Mouse (Mus musculus) heart, postnatal 14 days (tissue): ENCODE measurements around the gene Fgd2. TPM values are rescaled to one million over a fixed set of nuclear protein-coding genes. Genes with fewer than 3 reads are reported as not detected.
"Not testable (repeated sequence)": the region's sequence is repeated elsewhere in the genome, so short reads cannot be mapped to it uniquely, and the experiment has no call there.

Source experiments
- DNase-seq, 2 experiments: peaks; one replicate each; pipeline ENCODE4 v3.0.0; 2021 to 2022
- intact Hi-C: fragments of 180-260 bp; cut with DNase I; formaldehyde crosslinking; loops from one replicate; pipeline ENCODE4 v1.15.1; 2025
- total RNA-seq, 2 experiments: library from RNA; stranded (reverse); gene quantifications; 2 replicates each; pipeline ENCODE4 v1.2.3; 2021

Fgd2 gene
- total RNA-seq, 2 experiments from 2014 or later = 2.3 to 2.9 TPM

DNA sequence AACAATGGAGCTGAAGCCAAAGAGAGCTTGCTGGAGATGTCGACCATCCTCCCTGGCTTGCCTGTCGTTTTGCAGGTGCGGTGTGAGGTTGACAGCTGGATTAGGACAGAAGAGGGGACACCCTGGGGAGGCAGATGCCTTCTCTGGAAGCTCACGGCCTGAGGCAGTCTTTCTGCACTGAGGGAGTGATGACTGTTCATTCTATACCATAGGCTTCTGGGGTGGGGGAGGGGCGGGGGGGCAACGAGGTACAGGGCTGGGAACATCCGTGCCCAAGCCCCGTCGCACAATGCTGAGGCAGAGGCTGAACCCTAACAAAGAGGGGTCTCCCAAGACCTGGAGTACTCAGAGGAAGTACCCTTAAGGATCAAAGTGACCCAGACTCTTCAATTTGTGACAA lies 3.8 kb upstream of the Fgd2 start:
- DNase-seq = no peak
- intact Hi-C loops = no loop called here

DNA sequence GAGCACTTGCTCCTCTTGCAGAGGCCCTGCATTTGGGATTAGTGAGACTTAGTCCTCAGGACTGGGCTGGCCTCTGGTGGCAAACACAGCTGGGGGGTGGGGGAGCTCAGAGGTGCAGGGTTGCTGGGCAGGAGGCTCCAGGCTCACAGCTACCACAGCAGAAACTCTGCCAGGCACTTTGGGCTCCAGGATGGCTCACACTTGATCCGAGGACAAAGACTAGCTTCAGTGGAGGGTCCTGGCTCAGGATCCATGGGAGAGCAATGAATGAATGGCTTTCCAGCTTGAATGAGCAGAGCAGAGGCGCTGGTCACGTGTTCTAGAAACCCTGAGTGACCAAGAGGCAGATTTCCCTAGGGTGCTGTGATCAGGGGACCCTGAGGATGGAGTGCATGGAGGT lies 1.8 kb upstream of the Fgd2 start:
- intact Hi-C loops = no loop called here
- DNase-seq = no peak

DNA sequence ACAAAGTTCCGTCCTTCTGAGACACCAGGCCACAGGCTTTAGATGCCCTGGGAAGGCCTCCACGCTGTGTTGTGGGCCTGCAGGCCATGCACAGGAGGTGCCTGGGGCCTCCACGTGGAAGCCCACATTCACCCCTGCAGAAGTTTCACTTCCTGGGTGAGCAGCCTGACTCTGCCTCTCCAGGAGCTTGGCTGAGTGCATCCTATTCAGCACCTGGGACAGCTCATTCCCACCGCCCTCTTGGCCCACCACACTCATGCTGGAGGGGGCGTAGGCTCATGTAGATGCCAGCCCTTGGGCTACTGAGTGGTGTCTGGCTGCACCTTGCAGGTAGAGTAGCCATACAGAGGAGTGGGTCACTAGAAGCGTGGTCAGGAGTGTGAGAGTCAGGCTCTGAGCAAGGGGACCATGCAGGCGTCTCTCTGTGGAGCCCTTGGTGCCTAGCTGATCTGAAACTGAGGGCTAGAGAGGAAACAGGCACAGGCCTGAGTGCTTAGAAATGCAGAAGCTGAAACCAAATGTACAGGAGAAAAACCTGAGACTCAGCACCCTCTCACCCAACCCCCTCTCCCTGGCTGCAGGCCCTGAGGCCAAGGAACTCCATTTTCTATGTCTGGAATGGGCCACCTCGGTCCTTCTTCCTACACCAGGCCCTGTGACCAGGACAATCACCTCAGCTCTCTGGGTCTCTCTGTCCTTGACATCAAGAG lies 1.4 kb downstream of the Fgd2 start:
- intact Hi-C loops = no loop called here

DNA sequence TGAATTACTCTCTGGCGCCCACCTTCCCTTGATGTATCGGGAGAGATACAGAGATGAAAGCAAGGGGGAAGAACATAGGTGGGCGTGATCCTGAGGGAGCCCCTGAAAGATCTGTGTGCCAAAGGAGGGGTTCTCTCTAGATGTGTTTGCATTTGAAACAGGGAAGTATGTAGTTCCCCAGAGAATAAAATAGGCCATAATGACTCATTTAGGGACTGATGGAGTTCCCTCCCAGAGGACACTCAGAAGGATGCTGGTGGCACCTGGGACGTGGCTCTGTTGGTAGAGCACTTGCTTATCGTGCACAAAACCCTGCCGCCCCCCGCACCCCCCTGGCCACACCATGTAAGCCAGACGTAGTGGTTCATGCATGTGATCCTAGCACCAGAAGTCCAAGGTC lies 2.4 kb downstream of the Fgd2 start:
- no peak for DNase-seq
- intact Hi-C loops = no loop called here

More for the DNA sequence above, 1.4 kb downstream of the Fgd2 start:
- no peak for DNase-seq

DNA sequence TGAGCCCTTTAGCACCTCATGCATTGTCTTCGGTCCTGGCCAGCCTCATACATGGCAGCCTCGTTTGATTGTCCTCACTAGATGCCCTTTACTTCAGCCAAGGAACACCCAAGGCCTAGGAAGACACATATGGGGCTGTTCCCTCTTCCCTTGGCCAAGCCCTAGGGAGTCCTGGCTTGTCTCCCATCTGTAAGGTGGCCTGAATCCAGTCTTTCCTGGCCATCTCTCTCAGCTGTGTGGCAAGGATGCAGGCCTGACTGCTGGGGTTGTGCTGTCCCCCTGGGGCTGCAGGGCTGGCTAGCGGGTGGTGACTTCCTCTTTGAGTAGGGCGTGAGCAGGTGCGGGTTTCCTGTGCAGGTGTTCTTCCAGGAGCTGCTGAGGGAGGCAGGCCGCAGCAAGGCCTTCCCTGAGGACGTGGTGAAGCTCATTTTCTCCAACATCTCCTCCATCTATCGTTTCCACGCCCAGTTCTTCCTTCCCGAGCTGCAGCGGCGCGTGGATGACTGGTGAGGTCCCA lies 4.4 kb downstream of the Fgd2 start:
- intact Hi-C loops = no loop called here
- DNase-seq = no peak

DNA sequence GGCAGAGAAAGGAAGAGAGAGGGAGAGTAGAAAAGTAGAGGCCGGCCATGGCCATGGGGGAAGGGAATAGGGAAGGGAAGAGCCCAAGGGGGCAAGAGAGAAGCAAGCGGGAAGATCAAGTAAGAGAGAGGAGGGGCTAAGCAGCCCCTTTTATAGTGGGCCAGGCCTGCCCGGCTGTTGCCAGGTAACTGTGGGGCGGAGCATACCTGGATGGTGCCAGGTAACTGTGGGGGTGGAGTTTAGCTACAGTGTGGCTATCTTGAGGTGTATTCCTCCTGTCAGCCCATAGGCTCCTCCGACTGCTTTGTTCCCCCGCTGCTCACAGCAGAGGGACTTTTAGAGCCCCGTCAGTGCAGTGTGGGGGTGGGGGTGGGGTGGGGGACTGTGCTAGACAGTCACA lies 8.0 kb downstream of the Fgd2 start:
- intact Hi-C loops = no loop called here
- no peak for DNase-seq

DNA sequence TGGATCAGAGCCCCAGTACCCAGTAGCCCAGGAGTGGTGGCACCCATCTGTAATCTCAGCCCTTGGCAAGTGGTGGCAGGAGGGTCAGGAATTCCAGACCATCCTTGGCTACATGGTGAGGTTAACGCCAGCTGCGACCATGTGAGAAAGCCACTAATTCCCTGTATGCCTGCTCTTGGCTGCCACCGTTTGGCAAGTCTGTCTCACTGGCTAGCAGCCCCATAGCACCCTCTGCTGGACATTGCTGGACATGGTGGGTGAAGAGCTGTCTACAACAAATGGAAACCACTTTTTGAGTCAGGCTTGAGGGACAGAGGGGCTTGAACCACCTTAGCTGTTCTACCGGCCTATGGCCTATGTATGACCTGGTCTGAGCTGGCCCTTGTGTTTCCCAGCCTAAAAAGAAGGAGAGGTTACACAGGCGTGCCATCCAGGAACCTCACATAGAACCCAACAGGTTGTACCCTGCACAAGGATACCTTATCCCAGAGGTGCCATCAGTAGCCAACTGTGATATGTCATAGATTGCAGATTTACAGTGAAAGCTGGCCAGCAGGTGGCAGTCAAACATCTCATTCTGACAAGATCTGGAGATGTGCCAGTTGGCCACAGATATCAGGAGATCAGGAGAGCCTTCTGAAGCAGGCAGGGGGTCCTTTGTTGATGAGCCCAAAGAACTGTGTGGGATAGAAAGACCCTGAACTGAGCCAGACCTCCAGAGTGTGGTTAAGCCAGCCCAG lies 10.4 kb downstream of the Fgd2 start:
- intact Hi-C loops = loop anchor here (1.0 to 5.0 kb wide), 4 partner anchors 28 to 199 kb away; partner anchors contain the start of gene BC004004
- peak; percentile 91 to 97 for DNase-seq

DNA sequence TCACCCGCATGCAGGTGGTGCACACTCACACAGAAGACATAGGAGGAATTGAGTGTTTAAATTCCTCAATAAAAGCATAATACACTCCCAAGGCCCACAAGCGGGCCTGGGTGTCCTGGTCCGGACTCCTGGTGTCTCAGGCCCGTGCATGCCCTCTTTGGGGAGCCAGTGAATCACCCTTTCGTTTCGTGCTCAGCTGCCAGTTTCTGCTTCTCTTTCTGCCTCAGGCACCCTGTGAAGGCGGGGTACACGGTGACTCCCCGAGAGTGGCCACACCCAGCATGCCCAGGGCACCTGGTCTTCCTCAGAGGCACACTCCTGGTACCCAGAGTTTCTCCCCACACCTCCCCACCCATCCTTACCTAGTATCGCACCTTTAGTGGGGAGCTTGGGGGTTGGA lies 15.2 kb downstream of the Fgd2 start:
- no peak for DNase-seq
- intact Hi-C loops = no loop called here

DNA sequence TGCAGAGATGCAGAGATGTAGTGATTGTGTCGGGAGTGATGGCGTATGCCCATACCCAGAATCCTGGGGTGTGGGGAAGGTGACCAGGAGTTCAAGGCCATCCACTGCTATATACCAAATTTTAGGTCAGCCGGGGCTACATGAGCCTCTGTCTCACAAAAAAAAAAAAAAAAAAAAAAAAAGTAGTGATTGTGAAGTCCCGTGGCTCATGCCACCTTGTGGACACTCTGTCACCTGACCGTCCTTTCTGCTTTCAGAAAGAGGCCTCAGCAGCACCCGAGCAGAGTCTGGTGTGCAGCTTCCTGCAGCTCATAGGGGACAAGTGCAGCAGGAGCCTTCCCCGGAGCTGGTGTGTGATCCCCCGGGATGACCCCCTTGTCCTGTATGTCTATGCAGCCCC lies 17.3 kb downstream of the Fgd2 start:
- intact Hi-C loops = no loop called here
- DNase-seq = no peak

DNA sequence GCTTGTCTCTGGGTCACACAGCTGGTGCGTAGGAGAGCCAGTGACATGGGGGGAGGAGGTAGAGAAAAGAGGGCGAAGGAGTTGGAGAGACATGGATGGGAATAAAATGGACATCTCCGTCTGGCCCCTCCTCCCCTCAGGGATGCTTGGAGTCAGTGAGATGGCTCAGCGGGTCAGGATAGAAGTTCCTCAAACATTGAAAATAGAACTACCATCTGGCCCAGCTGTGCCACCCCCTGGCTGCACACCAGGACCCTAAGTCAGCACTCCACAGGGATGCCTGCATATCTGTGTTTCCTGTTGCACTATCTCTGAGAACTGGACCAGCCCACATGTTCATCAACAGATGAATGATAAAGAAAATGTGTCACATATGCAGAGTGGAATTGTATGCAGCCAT lies 19.5 kb downstream of the Fgd2 start:
- DNase-seq = no peak
- intact Hi-C loops = no loop called here

DNA sequence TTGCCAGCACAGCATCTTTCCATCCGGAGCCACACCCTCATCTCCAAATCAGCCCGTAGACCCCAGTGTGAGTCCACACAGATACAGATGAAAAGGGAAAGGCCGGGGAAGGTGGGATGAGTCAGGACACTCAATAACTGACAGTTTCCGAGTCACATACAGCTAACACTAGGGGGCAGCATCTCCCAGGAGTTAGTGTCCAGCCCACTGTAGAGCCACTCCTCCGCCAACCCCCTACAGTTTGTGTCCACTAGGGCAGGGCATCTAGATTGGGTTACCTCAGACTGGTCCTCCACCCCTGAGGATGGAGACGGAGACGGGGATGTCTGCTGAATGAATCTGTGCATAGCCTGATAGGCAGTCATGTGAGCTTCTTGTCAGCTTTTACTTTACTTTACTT lies 20.8 kb downstream of the Fgd2 start:
- intact Hi-C loops = loop anchor here (1.0 kb wide), 1 partner anchor 133 kb away; no protein-coding TSS in a partner anchor
- peak; percentile 75 to 85 for DNase-seq

DNA sequence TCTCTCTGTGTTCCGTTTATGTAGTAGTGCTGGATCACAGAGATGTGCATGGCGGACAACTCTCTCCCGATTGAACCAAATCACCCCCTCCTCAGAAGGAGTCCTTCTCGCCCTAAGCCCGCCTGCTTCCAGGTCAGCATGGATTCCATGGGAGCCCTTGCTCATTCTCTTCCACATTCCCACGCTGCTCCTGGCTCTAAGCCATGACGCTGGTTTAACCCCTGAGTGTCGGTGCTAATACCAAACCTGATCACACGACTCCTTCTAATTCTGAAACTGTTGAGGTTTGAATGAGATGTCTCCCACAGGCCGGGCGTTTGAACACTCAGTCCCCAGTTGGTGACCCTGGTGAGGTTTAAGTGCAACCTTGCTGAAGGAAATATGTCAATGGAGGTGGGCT lies 21.7 kb downstream of the Fgd2 start:
- intact Hi-C loops = no loop called here
- DNase-seq = no peak

DNA sequence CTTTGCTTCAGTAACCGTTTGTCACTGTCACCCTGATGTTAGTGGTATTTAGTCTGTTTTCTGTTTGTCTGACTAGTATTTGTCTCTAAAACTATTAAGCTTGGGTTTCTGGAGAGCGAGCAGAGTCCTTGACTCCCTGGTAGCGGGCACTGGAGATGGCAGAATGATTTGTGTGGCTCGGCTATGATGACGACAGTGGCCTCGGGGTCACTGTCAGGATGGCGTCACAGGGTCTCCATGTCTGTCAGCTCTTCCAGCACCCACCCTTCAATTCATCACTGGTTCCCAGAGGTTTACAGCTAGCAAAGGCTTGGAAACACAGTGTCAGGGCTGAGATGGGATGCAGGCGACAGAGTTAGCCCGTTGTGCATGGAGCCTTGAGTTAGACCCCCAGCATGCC lies 23.2 kb downstream of the Fgd2 start:
- DNase-seq = no peak
- intact Hi-C loops = no loop called here

DNA sequence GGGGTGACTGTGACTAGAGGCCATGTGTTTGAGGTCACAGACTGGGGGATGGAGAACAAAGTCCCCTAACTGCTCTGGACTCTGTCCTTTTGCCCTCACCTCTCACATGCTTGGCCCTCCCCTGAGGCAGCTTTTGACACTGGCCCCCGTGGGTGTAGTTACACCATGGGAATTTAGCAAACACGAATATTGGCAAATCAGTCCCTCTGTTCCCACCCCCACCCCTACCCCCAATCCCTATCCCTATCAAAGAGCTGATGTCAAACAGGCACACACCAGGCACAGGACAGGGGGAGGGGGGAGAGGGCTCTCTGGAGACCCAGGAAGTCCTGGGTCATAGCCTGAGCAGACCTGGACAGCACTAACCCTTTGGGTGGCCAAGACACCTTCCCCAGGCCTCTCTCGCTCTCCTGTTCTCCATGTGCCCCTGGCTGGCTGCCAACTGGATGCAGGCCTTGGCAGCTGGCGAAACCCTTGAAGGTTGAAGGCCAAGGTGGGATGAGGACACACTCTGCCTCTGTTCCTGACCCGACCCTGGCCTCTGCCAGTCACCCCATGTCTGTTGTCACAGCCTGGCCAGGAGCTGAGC lies 24.2 kb downstream of the Fgd2 start:
- DNase-seq = peak; percentile 70 to 76

DNA sequence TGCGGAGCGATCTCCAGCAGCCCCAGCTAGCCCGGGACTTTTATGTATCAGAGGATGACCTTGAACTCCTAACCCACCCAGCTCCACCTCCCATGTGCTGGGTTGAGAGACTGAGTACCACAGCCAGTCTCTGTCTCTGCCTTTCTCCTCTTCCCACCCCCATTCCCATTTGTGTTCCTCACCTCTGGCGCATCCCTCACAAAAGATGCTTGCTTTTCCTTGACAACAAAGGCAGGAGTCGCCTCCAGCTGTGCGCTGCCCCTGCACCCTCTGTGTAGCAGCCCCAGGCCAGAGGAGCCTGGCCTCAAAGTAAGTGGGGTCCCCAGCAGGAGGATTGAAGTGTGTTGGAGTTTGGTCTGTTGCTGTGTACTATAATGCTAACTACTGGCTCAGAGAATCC lies 25.0 kb downstream of the Fgd2 start:
- no peak for DNase-seq
- intact Hi-C loops = no loop called here

More for the DNA sequence above, 24.2 kb downstream of the Fgd2 start:
- intact Hi-C loops = no loop called here

DNA sequence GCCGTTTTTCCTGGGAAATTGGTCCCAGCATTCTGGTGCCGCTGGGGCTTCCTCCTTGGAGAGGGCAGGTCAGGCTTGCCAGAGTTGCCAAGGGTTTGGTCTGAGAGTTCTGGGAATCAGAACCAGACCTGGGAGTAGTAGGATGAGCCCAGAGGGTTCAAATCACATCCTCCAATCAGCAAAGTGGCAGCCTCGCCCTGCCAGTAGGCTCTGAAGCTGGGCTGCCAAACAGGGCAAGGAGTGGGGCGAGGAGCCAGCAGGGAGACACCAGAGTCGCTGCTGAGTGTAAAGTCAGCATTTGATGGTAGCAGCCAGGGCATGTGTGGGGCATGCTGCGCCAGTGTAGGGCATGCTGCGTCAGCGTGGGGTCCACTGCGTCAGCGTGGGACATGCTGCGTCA lies 28.3 kb downstream of the Fgd2 start:
- intact Hi-C loops = no loop called here
- peak in 1 of 2 experiments; percentile 43 for DNase-seq

DNA sequence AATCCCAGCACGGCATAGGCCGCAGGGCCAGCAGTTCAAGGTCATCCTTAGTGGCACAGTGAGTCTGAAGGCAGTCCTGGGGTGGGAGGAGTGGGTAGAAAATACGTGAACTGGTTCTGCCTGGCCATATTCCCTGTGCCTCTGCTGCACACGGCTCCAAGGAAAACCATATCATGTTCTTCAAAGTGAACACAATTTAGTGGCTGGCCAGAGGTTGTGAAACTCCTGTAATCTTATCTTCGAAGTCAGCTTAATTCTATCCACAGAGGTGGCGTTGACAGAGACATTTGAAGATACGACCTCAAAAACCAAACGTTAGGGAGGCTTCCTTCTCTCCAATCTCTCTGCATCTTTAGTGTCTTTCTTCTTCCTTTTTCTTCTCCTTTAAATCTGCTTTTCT lies 30.6 kb downstream of the Fgd2 start:
- DNase-seq = no peak
- intact Hi-C loops = no loop called here

DNA sequence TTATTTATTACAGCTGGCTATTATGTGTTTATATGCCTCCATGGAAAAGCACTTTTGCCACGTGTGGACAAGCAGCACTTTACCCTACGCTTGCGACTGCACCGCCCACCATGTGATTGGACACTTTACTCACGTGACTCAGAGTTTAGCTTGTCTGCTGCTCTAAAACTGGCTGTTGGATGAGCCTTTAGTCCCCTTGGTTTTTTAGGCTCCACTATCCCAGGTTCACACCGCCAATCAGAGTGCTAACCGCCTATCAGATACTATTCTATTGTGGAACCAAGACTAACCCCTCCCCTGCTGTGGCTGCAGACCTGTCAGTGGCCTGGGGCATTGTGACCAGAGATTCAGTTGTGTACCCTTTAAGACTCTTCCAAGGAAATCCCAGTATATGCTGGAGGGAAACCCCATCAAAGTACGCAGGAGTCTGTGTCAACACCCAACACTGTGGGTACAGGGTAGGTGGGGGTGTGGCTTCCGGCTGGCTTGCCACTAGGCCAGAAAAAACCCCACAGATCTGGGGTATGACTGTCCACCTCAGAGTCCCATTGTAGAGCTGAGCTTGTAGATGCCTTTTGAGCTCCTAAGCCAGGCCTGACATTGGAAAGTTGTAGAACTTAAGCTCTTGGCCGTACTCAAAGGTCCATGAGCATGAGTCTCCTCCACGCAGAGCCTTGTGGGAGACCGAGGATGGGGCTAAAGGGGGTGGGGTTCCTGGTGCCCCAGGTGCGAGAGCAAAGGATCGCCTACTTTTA lies 32.8 kb downstream of the Fgd2 start:
- intact Hi-C loops = loop anchor here (2.0 kb wide), 1 partner anchor 109 kb away; no protein-coding TSS in a partner anchor

DNA sequence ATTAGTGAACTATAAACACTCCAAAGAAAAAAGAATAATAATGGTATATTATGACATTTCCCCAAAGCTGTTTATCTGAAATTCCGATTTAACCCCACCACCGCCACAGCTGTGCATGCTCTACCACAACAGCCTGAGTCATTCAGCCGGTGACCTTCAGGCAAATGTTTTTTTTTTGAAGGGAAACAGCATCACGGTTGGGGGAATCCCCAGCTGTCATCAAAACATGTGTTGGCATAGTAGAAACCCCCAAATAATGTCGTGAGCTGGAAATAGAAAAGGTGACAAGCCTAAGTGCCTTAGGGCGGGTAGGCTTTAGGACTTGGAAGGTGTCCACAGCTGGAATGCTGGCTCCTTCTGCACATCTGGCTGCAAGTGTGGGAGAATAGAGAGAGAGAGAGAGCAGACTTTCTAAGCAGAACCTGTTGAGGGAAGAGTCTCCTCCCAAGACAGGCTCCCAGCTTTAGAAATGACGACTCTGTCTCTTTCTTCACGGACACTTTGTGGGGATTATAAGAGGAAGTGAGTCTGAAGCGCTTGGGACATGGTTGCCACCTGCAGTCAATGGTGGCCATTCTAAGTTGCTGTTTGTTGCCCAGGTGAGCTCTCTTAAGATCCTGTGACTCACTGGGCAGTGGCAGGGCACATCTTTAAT lies 33.5 kb downstream of the Fgd2 start:
- intact Hi-C loops = no loop called here
- no peak for DNase-seq

More for the DNA sequence above, 32.8 kb downstream of the Fgd2 start:
- DNase-seq = no peak

DNA sequence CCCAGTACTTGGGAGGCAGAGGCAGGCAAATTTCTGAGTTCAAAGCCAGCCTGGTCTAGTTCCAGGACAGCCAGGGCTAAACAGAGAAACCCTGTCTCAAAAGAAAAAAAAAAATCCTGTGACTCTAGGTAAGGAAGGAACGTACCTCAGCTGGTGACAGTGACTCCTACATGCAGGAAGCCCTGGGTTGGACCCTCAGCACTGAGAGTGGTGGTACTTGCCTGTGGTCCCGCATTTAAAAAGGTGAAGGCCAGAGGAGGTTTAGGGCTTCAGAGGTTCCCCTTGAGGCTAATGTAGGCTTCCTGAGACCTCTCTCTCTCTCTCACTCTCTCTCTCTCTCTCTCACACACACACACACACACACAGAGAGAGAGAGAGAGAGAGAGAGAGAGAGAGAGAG lies 34.0 kb downstream of the Fgd2 start:
- intact Hi-C loops, DNase-seq: not testable (repeated sequence)
